Mouse (Mus musculus) urinary bladder, adult 18-20 months (tissue): Measurements from ENCODE around the gene Mdfi.

Source experiments
- DNase-seq, 2 experiments: peaks; one replicate each; pipeline ENCODE4 v3.0.0; 2022; ENCODE audit warnings: low spot score in 2 of 2, mixed read lengths in 2 of 2

The Mdfi gene

DNA sequence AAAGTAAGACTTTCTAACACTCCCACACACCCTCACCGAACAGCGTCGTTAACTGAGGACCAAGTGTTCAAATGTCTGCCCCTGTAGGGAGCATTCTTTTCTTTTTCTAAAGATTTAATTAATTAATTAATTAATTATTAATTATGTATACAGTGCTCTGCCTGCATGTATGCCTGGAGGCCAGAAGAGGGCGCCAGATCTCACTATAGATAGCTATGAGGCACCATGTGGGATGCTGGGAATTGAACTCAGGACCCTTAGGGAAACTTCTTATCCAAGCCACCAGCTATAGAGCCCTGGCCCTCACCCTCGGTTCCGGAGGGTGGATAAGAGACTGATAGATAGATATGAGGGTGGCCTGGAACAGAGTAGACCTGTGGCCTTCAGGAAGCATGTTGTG lies 13.5 kb upstream of the Mdfi start:
- no peak for DNase-seq

DNA sequence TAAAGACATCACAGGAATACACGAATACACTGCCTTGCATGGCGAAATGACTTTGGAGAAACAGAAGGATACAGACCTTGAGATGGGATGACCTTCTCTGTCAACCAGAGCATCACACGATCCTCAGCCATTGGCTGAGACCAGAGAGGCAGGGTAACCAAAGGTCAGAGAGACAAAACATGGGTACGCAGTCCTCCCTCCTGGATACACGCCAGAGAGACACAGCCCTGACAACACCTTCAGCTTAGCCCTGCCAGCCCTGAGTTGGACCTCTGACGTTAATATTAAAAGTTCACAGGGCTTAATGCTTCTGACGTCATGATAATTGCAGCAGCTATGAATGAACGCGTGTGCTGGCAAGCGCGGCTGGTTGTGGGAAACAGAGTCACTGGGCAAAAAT lies 11.1 kb upstream of the Mdfi start:
- DNase-seq, result no peak

GRCm38 (mm10) chr17:47843465-47843864 lies 9.0 kb upstream of the Mdfi start:
- no peak for DNase-seq

GRCm38 (mm10) chr17:47841931-47842623 lies 7.6 kb upstream of the Mdfi start:
- peak; percentile 72 to 79 for DNase-seq

- no peak for DNase-seq
These were observed 7.0 kb upstream of the Mdfi start for GRCm38 (mm10) chr17:47841521-47841920.

DNA sequence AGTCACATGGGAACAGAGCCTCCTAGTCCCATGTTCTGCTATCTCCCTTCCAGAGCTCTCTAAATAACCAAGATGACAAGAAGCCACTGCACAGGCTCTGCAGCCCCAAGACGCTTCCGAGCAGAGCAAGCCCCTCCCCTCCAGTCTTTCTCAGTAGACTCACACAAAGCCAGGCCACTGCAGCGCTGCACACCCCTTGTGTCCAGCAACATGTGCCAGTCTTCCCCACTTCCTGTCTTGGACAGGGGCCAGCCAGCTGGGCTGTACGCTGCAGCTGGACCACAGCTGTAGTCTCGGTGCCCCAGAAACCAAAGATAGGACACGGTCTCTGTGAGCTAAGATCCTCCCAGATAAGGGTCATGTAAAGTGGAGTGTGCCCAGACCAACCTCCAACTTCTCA lies 3.3 kb upstream of the Mdfi start:
- no peak for DNase-seq

GRCm38 (mm10) chr17:47833628-47834481 lies 636 bp downstream of the Mdfi start:
- peak in 1 of 2 experiments; percentile 53 for DNase-seq

DNA sequence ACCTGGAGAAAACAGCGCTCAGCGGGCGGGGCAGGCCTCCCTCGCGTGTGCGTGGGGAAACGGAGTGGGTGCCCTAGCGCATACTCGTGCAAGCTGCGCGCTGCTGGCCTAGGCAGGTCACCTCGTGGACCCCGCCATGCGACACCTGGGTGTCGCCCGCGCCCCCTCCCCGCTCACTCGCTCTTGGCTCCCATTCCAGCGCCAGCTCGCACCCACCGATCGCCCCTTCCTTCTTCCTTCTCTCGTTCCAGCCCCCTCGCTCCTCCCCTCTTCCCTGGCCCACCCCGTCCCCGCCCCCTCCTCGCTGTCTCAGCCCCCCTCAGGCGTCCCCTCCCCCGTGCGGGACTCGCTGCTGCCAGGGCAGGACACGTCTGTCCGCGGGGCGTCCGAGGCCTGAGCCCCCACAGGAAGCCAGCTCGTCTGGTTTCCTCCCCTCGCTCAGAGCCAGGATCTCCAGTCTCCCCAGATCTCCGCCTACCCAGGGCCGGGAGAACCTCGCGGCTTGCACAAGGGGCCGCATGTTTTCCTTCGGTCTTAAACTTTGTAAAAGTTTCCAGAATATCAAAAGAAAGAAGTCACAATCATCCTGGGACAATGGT lies 1.4 kb downstream of the Mdfi start:
- DNase-seq, result peak in 1 of 2 experiments; percentile 49

- no peak for DNase-seq
These were observed 1.9 kb downstream of the Mdfi start for GRCm38 (mm10) chr17:47832501-47833028.

- no peak for DNase-seq
These were observed 2.7 kb downstream of the Mdfi start for GRCm38 (mm10) chr17:47831772-47832171.

DNA sequence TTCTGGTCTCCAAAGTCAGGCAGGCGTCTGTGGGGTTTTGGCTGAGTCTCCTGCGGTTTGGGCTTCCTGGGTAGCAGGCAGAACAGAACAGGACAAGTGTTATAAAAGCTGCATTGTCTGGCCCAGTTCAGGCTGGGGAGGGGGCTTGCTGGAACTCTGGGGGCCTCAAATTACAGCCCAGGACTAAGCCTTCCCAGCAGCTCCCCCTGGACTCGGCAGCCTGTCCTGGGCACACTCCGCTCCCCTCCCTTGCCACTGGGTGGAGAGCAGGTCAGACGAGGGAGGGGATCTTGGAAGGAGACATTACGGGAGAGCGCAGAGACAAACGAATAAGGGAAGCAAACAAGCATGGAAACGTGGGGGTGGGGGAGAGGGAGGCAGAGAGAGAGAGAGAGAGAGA lies 3.3 kb downstream of the Mdfi start:
- no peak for DNase-seq

- no peak for DNase-seq
These were observed 13.2 kb downstream of the Mdfi start for GRCm38 (mm10) chr17:47821339-47821738.

DNA sequence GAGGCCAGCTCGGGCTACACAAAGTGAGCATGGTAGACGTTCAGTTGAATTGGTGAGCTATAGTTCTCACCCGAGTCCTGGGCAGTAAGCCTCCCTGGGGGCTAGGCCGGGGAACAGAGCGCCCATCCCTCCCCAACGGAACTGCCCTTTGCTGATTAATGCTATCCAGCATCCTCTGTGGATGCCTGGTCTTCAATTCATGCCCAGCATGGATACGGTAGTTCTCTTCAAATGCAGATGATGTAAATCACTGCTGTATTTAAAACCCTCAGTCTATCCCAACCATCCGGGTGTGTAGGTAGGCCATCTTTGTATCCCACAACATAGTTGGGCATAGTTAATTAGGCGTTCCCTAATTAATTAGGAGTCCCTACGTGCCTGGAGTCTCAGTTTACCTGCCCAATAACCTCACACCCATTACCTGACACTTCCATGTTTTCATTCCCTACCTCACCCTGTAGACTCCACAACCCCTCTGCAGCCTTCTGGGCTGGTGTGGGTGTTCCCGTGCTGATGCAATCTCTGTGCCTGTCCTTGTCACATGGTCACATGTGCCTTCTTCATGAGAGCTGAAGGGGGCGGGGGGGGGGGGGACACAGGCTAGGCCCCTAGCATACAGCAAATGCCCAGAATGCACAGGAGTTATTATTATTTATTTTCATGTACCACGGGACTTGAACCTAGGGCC lies 16.3 kb downstream of the Mdfi start:
- no peak for DNase-seq

DNA sequence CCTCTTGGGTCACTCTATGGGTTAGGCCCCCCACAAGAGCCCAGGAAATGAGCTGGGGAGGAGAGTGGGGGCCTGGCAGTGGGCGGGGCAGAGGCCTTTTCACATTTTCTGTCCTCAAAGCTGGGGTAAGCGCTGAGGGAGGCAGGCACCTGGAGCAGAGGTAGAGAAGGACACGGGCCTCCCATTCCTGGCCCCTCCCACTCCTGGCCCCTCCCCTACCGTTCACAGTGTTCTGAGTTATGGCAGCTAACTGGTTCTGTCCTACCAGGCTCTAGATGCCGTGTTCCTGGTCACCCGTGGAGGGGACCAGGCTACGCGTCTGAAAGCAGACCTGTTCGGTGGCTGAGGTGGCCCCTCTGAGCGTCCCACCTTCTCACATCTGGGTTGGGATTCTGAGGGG lies 19.0 kb downstream of the Mdfi start:
- no peak for DNase-seq

GRCm38 (mm10) chr17:47814496-47814895 lies 20.0 kb downstream of the Mdfi start:
- no peak for DNase-seq

DNA sequence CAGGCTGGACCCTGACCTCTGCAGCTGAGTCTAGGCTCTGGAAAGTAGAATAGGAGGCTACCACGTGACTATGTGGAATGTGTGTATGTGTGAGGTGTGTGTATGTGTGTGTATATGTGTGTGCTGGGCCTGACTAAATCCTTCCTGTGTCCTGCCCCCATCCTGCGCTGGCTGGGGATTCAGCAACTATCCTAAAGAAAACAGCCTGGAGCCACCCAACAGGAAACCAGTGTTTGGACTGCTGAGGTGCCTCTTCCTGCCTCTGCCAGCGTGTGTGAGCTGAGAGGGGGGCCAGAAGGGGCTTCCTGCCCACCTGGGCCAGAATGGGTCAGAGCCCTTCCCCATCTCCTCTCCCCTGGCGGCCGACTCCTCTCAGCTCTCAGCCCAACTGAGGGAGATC lies 20.9 kb downstream of the Mdfi start:
- no peak for DNase-seq

DNA sequence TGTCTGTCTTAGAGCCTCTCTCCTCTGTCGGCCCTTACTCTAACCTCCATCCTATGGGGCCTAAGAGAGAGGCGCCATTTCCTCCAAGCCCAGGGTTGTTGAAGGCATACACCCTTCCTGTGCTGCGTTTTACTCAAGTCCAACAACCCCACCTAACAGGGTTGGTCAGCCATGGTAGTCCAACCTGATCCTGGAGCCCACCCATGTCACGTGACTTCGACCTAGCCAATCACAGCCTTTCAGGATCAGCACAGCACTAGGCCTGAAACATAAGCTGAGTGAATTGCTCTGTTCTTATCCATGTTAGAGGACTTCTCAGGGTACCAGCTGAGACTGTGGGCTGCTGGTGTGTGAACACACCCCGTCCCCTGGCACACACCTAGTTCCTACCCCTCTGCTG lies 22.3 kb downstream of the Mdfi start:
- no peak for DNase-seq

GRCm38 (mm10) chr17:47811265-47811800 lies 23.2 kb downstream of the Mdfi start:
- DNase-seq, result no peak

DNA sequence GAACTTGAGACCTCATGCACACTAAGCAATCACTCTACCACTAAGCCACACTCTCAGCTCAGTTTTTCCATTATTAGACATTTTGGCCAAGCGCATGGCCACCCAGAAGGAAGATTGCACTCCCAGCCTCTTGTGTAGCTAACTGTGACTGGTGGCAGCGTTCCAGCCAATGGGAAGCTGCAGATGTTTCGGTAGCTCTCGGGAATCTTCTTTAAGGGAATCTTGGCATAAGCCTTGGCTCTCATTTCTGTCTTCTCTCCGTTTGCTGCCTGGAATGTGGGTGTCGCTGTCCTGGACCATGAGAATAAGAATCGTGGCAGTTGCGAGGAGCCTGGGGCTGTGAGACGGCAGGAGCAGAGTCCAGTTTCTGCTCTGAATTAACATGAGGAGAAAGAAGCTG lies 28.3 kb downstream of the Mdfi start:
- no peak for DNase-seq

DNA sequence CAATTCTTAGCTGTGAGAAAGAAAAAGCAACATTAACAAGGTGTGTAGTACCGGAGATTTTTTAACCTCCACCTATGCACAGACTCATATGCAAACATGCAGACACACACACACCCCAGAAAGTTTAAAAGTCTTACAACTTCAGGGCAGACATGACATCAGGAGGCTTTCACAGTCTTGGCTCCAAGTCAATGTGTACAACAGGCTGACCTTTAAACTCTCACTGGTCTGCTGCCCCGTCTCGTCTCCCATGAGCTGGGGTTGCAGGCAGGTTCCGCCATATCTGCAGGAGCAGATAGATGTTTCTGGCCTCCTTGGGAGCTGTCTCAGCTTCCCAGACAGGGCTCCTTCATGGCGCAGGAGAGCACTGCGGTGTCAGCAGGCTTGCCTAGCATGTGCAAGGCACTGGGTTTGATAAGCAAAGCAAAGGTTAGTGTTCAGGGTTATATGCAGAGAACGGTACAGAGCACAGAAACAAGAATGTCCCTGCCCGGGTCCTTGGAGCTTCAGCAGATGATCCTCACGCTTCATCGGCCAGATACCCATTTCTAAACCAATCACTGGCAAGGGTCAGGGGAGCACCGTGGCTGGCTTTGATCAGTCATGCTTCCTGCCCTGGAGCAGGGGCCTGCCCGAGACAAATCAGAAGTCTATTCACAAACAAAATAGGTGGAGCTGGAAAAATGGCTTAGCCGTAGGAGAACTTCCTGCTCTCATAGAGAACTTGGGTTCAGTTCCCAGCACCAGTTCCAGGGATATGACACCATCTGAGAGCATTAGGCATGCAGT lies 29.2 kb downstream of the Mdfi start:
- DNase-seq, result no peak

DNA sequence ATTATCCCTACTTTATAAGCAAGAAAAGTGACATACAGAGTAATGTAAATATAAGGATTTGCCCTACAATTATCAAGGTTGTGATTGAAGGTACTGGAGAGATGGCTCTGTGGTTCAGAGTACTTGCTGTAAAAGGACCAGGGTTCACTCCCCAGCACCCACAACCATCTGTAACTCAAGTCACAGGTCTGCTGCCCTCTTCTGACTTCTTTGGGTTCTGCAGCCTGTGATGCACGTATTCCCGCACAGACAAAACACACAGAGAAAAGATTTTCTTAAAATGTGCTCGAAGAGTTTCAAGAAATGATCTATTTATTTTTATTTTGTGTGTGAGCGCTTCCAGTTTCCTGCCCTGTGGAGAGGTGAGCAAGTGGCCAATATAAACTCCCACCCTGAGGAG lies 30.8 kb downstream of the Mdfi start:
- DNase-seq, result no peak
